Mouse (Mus musculus) MEL (cell line): ENCODE measurements at regions not wholly inside any gene's neighbourhood (a gene's known extent, or its start where the extent isn't known, plus 50 kb on each side); places are given as distances from the start of the nearest gene placed in this dataset.

ENCODE experiments used
- DNase-seq: peaks from one replicate; pipeline ENCODE4 v3.0.0; 2011; ENCODE audit warnings: low read depth, low spot score
- H3K27ac ChIP-seq: 2 replicates; pipeline ENCODE4 v1.5.1; 2012; ENCODE audit warnings: low read depth, mild to moderate bottlenecking, control low read depth, low read length, moderate library complexity; ENCODE audit not compliant: control insufficient read depth
- H3K27me3 ChIP-seq, 2 experiments: fragments of 150-350 bp in 1 of 2; sonication (generic) in 1 of 2; 2 replicates each; pipeline ENCODE4 v1.6.1; 2012; ENCODE audit warnings: low read length in 2 of 2, mild to moderate bottlenecking in 2 of 2, improper control_type of control experiment in 1 of 2, moderate library complexity in 1 of 2; ENCODE audit not compliant: insufficient read depth in 2 of 2, control insufficient read depth in 1 of 2
- H3K36me3 ChIP-seq, 2 experiments: 2 replicates each; pipeline ENCODE4 v1.6.1; 2012 to 2014; ENCODE audit warnings: low read length in 2 of 2, improper control_type of control experiment in 1 of 2, inconsistent platforms in 1 of 2, mild to moderate bottlenecking in 1 of 2; ENCODE audit not compliant: insufficient read depth in 2 of 2, control insufficient read depth in 1 of 2
- H3K4me1 ChIP-seq, 2 experiments: fragments of 150-350 bp in 1 of 2; sonication (generic) in 1 of 2; 2 replicates each; pipeline ENCODE4 v1.6.1; 2012; ENCODE audit warnings: low read length in 2 of 2, improper control_type of control experiment in 1 of 2, mild to moderate bottlenecking in 1 of 2; ENCODE audit not compliant: insufficient read depth in 2 of 2, control insufficient read depth in 1 of 2
- H3K4me3 ChIP-seq, 2 experiments: fragments of 150-350 bp in 1 of 2; sonication (generic) in 1 of 2; 2 replicates each; pipeline ENCODE4 v1.5.1; 2012; ENCODE audit warnings: low read depth in 2 of 2, low read length in 2 of 2, mild to moderate bottlenecking in 2 of 2, moderate library complexity in 2 of 2, control low read depth in 1 of 2, improper control_type of control experiment in 1 of 2; ENCODE audit not compliant: control insufficient read depth in 1 of 2, insufficient read depth in 1 of 2
- H3K79me2 ChIP-seq: 2 replicates; pipeline ENCODE4 v1.6.1; 2012; ENCODE audit warnings: mild to moderate bottlenecking, low read length, moderate library complexity; ENCODE audit not compliant: control insufficient read depth, poor library complexity, insufficient read depth
- H3K9ac ChIP-seq: 2 replicates; pipeline ENCODE4 v1.6.1; 2012; ENCODE audit warnings: low read depth, mild to moderate bottlenecking, control low read depth, low read length, moderate library complexity; ENCODE audit not compliant: control insufficient read depth, poor library complexity, severe bottlenecking
- H3K9me3 ChIP-seq: fragments of 150-350 bp; sonication (generic); replicated peaks from 2 replicates; pipeline ENCODE4 v1.6.1; 2012; ENCODE audit warnings: mild to moderate bottlenecking, low read length, improper control_type of control experiment, moderate library complexity; ENCODE audit not compliant: insufficient read depth
- CHD2 ChIP-seq: IDR thresholded peaks from 2 replicates; pipeline ENCODE4 v1.6.1; 2011; ENCODE audit warnings: low read length, improper control_type of control experiment
- CTCF ChIP-seq, 3 experiments: IDR thresholded peaks in 2 of 3; conservative IDR thresholded peaks in 1 of 3; 2 replicates each; pipeline ENCODE4 v1.5.1; 2011 to 2012; ENCODE audit warnings: low read length in 3 of 3, low read depth in 2 of 3, mild to moderate bottlenecking in 2 of 3, improper control_type of control experiment in 1 of 3, inconsistent platforms in 1 of 3, mixed read lengths in 1 of 3, moderate library complexity in 1 of 3; ENCODE audit not compliant: control insufficient read depth in 1 of 3, insufficient read depth in 1 of 3, poor library complexity in 1 of 3, severe bottlenecking in 1 of 3
- EP300 ChIP-seq, 2 experiments: IDR thresholded peaks; 2 replicates each; pipeline ENCODE4 v1.6.1; 2011; ENCODE audit warnings: improper control_type of control experiment in 2 of 2, low read length in 2 of 2, low read depth in 1 of 2, mild to moderate bottlenecking in 1 of 2
- MAFK ChIP-seq: IDR thresholded peaks from 2 replicates; pipeline ENCODE4 v1.6.1; 2011; ENCODE audit warnings: low read depth, mild to moderate bottlenecking, low read length, improper control_type of control experiment, borderline replicate concordance
- MAX ChIP-seq: IDR thresholded peaks from 2 replicates; pipeline ENCODE4 v1.6.1; 2011; ENCODE audit warnings: low read length, improper control_type of control experiment
- MAZ ChIP-seq: IDR thresholded peaks from 2 replicates; pipeline ENCODE4 v1.6.1; 2012; ENCODE audit warnings: low read depth, mild to moderate bottlenecking, inconsistent platforms, low read length, improper control_type of control experiment
- MXI1 ChIP-seq: IDR thresholded peaks from 2 replicates; pipeline ENCODE4 v1.6.1; 2011; ENCODE audit warnings: mild to moderate bottlenecking, low read depth, low read length, improper control_type of control experiment
- MYC ChIP-seq: IDR thresholded peaks from 2 replicates; pipeline ENCODE4 v1.6.1; 2011; ENCODE audit warnings: low read depth, mild to moderate bottlenecking, low read length, improper control_type of control experiment, moderate library complexity
- NRF1 ChIP-seq: IDR thresholded peaks from 2 replicates; pipeline ENCODE4 v1.6.1; 2014; ENCODE audit warnings: low read depth, mild to moderate bottlenecking, inconsistent platforms, low read length, improper control_type of control experiment, moderate library complexity; ENCODE audit not compliant: poor library complexity, insufficient read depth, severe bottlenecking
- POLR2AphosphoS5 ChIP-seq: IDR thresholded peaks from 2 replicates; pipeline ENCODE4 v1.6.1; 2012; ENCODE audit warnings: low read depth, borderline replicate concordance, mild to moderate bottlenecking, inconsistent platforms, low read length, moderate library complexity, mixed read lengths
- RCOR1 ChIP-seq: IDR thresholded peaks from 2 replicates; pipeline ENCODE4 v1.6.1; 2012; ENCODE audit warnings: low read depth, mild to moderate bottlenecking, inconsistent platforms, low read length, improper control_type of control experiment
- SIN3A ChIP-seq: IDR thresholded peaks from 2 replicates; pipeline ENCODE4 v1.6.1; 2012; ENCODE audit warnings: low read length, improper control_type of control experiment, inconsistent platforms
- TAL1 ChIP-seq: IDR thresholded peaks from 2 replicates; pipeline ENCODE4 v1.6.1; 2012; ENCODE audit warnings: mild to moderate bottlenecking, inconsistent platforms, low read length, moderate library complexity, mixed read lengths
- TBP ChIP-seq: IDR thresholded peaks from 2 replicates; pipeline ENCODE4 v1.8.0; 2011; ENCODE audit warnings: low read depth, low read length, improper control_type of control experiment
- TCF12 ChIP-seq: IDR thresholded peaks from 2 replicates; pipeline ENCODE4 v1.6.1; 2014; ENCODE audit warnings: low read depth, mild to moderate bottlenecking, inconsistent platforms, low read length, improper control_type of control experiment, moderate library complexity
- UBTF ChIP-seq: IDR thresholded peaks from 2 replicates; pipeline ENCODE4 v1.6.1; 2012; ENCODE audit warnings: low read depth, mild to moderate bottlenecking, inconsistent platforms, low read length, improper control_type of control experiment, moderate library complexity, borderline replicate concordance; ENCODE audit not compliant: insufficient read depth
- USF1 ChIP-seq: IDR thresholded peaks from 2 replicates; pipeline ENCODE4 v1.6.1; 2014; ENCODE audit warnings: low read depth, mild to moderate bottlenecking, inconsistent platforms, low read length, improper control_type of control experiment, moderate library complexity
- ZKSCAN1 ChIP-seq: IDR thresholded peaks from 2 replicates; pipeline ENCODE4 v1.6.1; 2012; ENCODE audit warnings: low read depth, mild to moderate bottlenecking, inconsistent platforms, low read length, improper control_type of control experiment, moderate library complexity
- ZMIZ1 ChIP-seq: IDR thresholded peaks from 2 replicates; pipeline ENCODE4 v1.6.1; 2012; ENCODE audit warnings: low read depth, mild to moderate bottlenecking, inconsistent platforms, low read length, improper control_type of control experiment, moderate library complexity

GRCm38 (mm10) chr15:67260666-67261065 lies 760.0 kb upstream of the Lrrc6 start:
- no peak overlapping the region for H3K27ac ChIP-seq
- TF ChIP-seq CHD2: no peak
- no peak for TF ChIP-seq CTCF (IDR thresholded peaks at IDR 0.05 in 2 of 3, conservative IDR thresholded peaks at IDR 0.05 in 1 of 3; ENCODE audit: control insufficient read depth in 1 of 3, insufficient read depth in 1 of 3, low read depth in 2 of 3, low read length in 3 of 3, poor library complexity in 1 of 3, severe bottlenecking in 1 of 3)
- TF ChIP-seq TAL1: no peak
- TF ChIP-seq ZKSCAN1: no peak
- no peak for TF ChIP-seq MAFK
- TF ChIP-seq EP300 (IDR thresholded peaks at IDR 0.05; ENCODE audit: low read depth in 1 of 2, low read length in 2 of 2): no peak
- no peak for TF ChIP-seq MAX
- TF ChIP-seq, all 39 proteins: peak for 0
- H3K79me2 ChIP-seq: no peaks in the 10 kb centered on the region

GRCm38 (mm10) chr15:67249147-67249546 lies 748.4 kb upstream of the Lrrc6 start:
- DNase-seq: no peak
- H3K27ac ChIP-seq: no peak overlapping the region
- no peak overlapping the region for H3K4me3 ChIP-seq
- no peaks in the 10 kb centered on the region for H3K9me3 ChIP-seq
- H3K27me3 ChIP-seq: peaks cover 0 to 4% of the 10 kb centered on the region in 2 experiments; a peak in 1 of 4 replicates
- no peaks in the 10 kb centered on the region for H3K79me2 ChIP-seq
- no peak for TF ChIP-seq SIN3A
- no peak for TF ChIP-seq RCOR1
- no peak for TF ChIP-seq MAZ
- TF ChIP-seq ZMIZ1: no peak
- TF ChIP-seq NRF1: no peak
- no peak for TF ChIP-seq USF1
- TF ChIP-seq TBP: no peak
- no peak for TF ChIP-seq CTCF (IDR thresholded peaks at IDR 0.05 in 2 of 3, conservative IDR thresholded peaks at IDR 0.05 in 1 of 3; ENCODE audit: control insufficient read depth in 1 of 3, insufficient read depth in 1 of 3, low read depth in 2 of 3, low read length in 3 of 3, poor library complexity in 1 of 3, severe bottlenecking in 1 of 3)
- no peak for TF ChIP-seq POLR2AphosphoS5
- TF ChIP-seq TCF12: no peak
- no peak for TF ChIP-seq UBTF
- TF ChIP-seq MYC: no peak
- no peak for TF ChIP-seq MXI1
- no peaks in the 10 kb centered on the region for H3K4me1 ChIP-seq
- no peaks in the 10 kb centered on the region for H3K36me3 ChIP-seq
- H3K9ac ChIP-seq: no peak overlapping the region

More at GRCm38 (mm10) chr15:67260666-67261065, 760.0 kb upstream of the Lrrc6 start:
- Histone ChIP-seq H3K4me1 (no peaks in the 10 kb centered on the region), H3K36me3 (no peaks in the 10 kb centered on the region), H3K9me3 (no peaks in the 10 kb centered on the region), H3K4me3 (no peak overlapping the region), H3K27me3 (no peaks in the 10 kb centered on the region; a peak in 1 of 4 replicates), H3K9ac (no peak overlapping the region)
- no peak for DNase-seq
